Mouse (Mus musculus) adrenal gland, adult 8-10 months (tissue): ENCODE measurements around the gene Pianp. TPM values are rescaled to one million over a fixed set of nuclear protein-coding genes. Genes with fewer than 3 reads are reported as not detected.

ENCODE experiments used
- DNase-seq: peaks from one replicate; pipeline ENCODE4 v3.0.0; 2022
- total RNA-seq, 4 experiments: library from RNA; stranded (reverse); gene quantifications; 2 replicates each; pipeline ENCODE4 v1.2.4; 2022

Gene Pianp
- 1 to 10 TPM in 3 of 4 experiments, under 1 TPM in 1; 0.81 to 3.8 (median 1.9) TPM for total RNA-seq

GRCm38 (mm10) chr6:124996551-124997501, at the start of gene Pianp:
Pianp (plus strand) TSS chr6:124996694.
- DNase-seq: peak; percentile 42

- DNase-seq: no peak
Observed at GRCm38 (mm10) chr6:124953991-124954715, 42.3 kb upstream of the Pianp start.

GRCm38 (mm10) chr6:124955212-124955611, 41.3 kb upstream of the Pianp start:
- DNase-seq: no peak

- DNase-seq: no peak
Observed at GRCm38 (mm10) chr6:124958127-124958526, 38.4 kb upstream of the Pianp start.

- no peak for DNase-seq
Observed at GRCm38 (mm10) chr6:124959960-124960359, 36.5 kb upstream of the Pianp start.

GRCm38 (mm10) chr6:124961021-124961420, 35.5 kb upstream of the Pianp start:
- DNase-seq: peak; percentile 67

- DNase-seq: no peak
Observed at GRCm38 (mm10) chr6:124964638-124965037, 31.9 kb upstream of the Pianp start.

GRCm38 (mm10) chr6:124965088-124965719, 31.3 kb upstream of the Pianp start, which contains the start of gene Cops7a:
Cops7a (minus strand) TSS chr6:124965538.
- DNase-seq: peak; percentile 93

- DNase-seq: no peak
Observed at GRCm38 (mm10) chr6:124965747-124966146, 30.7 kb upstream of the Pianp start.

- DNase-seq: no peak
Observed at GRCm38 (mm10) chr6:124966466-124967118, 29.9 kb upstream of the Pianp start.

- DNase-seq: no peak
Observed at GRCm38 (mm10) chr6:124967766-124968165, 28.7 kb upstream of the Pianp start.

GRCm38 (mm10) chr6:124992241-124992640, 4.3 kb upstream of the Pianp start:
- DNase-seq: no peak

- DNase-seq: peak; percentile 64
Observed at GRCm38 (mm10) chr6:124993365-124993764, 3.1 kb upstream of the Pianp start.

GRCm38 (mm10) chr6:124993876-124994275, 2.6 kb upstream of the Pianp start:
- no peak for DNase-seq

- DNase-seq: peak; percentile 82
Observed at GRCm38 (mm10) chr6:124995246-124995645, 1.2 kb upstream of the Pianp start.

GRCm38 (mm10) chr6:124995831-124996403, 577 bp upstream of the Pianp start:
- DNase-seq: no peak

- DNase-seq: no peak
Observed at GRCm38 (mm10) chr6:124998066-124998465, 1.6 kb downstream of the Pianp start.

- DNase-seq: no peak
Observed at GRCm38 (mm10) chr6:124999091-124999490, 2.6 kb downstream of the Pianp start.

- DNase-seq: no peak
Observed at GRCm38 (mm10) chr6:124999546-124999945, 3.1 kb downstream of the Pianp start.

- no peak for DNase-seq
Observed at GRCm38 (mm10) chr6:125003706-125004105, 7.2 kb downstream of the Pianp start.

- no peak for DNase-seq
Observed at GRCm38 (mm10) chr6:125005086-125005485, 8.6 kb downstream of the Pianp start.

- no peak for DNase-seq
Observed at GRCm38 (mm10) chr6:125008060-125008459, 11.6 kb downstream of the Pianp start.
